Mouse (Mus musculus) CD4-positive, CD25-positive, alpha-beta regulatory T cell, adult 4 months (primary cell): ENCODE data around the gene Scgb1a1. TPM values are rescaled to one million over a fixed set of nuclear protein-coding genes. Genes with fewer than 3 reads are reported as not detected.
"Not testable (repeated sequence)": the region's sequence is repeated elsewhere in the genome, so short reads cannot be mapped to it uniquely, and the experiment has no call there.

Experiments used
- ATAC-seq: one replicate; pipeline ENCODE4 v1.8.0; 2017
- polyA plus RNA-seq, 2 experiments: library from polyadenylated mRNA; unstranded; fragments of 100-300 nt; shearing (Covaris generic); gene quantifications; one replicate each; pipeline ENCODE4 v1.2.1; 2017

The Scgb1a1 gene
- polyA plus RNA-seq, 2 experiments from 2014 or later, result not detected

- ATAC-seq, result peak; percentile 69
Measured at GRCm38 (mm10) chr19:9065621-9066561, 21.9 kb downstream of the Scgb1a1 start.

DNA sequence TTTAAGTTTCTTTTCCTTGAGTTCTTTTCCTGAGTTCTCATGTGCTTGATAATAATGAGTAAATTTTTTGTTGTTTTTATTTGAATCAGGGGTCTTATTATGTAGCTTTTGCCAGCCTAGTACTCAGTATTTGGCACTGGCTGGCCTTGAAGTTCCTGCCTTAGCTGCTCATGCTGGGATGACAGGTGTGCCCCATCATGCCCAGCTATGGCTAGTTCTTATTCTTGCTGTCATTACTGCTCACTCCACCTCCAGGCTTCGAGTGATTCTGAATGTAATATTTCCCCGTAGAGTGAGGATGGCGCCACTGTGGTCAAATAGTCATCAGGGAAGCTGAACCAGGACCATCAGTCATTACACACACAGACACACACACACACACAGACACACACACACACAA is 23.9 kb downstream of the Scgb1a1 start:
- ATAC-seq, result no peak

DNA sequence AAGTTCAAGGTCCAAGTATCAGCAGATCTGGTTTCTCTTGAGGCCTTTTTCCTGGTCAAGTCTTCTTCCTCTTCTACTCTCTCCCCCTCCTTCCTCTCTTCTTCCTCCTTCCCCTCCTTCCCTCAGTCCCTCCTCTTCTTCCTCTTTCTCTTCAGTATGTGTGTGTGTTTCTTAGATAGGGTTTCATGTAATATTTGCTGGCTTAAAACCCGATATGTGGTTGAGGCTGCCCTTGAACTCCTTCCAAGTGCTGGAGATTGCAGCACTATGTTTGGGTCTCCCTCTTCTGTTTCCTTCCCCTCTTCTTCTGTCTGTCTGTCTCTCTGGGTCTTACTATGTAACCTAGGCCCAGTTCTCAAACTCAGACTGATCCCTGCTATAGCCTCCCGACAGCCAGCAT is 24.9 kb downstream of the Scgb1a1 start:
- ATAC-seq, result no peak

DNA sequence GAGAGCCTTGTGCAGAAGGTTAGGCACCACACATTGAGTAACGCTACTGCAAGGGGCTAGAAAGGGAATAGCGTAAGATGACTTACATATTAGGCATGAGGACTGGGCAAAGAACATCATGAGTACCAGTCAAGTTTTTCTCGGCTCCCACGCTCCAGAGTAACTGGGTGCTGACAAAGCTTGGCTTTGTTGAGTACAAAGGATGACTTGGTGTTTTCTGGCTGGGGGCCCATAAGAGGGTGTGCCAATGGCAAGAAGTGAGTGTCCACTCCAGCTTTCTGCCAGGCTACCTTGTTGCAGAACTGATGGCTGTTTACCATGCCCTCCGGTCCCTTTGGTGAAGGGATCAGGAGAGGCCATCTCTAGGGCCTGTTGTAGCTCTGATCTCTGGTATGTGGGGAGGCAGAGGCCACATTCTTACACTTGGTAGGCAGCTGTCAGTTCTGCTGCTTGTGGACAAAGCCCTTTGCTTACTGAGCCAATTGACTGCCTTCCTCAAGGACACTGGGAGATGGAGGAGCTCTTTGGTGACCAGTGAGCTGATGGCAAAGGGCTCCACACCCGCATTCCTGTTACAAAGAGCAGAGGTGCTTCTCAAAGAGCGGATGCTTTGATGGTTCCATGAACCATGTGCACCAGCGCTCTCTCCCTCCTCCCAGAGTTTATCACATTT is 26.4 kb downstream of the Scgb1a1 start:
- ATAC-seq, result no peak

- no peak for ATAC-seq
Measured at GRCm38 (mm10) chr19:9060103-9060502, 27.7 kb downstream of the Scgb1a1 start.

DNA sequence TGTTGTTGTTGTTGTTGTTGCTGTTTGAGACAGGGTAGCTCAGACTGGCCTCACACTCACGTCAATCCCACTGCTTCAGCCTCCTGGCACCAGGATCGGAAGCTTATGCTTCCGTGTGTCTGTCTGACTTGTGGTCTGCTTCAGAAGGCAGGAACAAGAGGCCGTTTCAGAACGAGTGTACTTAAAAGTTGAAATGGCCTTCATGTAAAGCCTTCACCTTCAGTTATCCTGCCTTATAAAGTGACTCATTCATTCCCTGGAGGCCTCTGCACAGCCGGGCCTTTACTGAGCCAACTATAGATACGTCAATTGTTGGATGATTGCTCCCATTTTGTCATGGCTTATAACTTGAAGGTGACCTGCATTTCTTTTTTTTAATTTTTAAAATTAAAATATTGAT is 28.4 kb downstream of the Scgb1a1 start:
- ATAC-seq, result no peak

- no peak for ATAC-seq
Measured at GRCm38 (mm10) chr19:9058944-9059343, 28.8 kb downstream of the Scgb1a1 start.

- no peak for ATAC-seq
Measured at GRCm38 (mm10) chr19:9058331-9058884, 29.4 kb downstream of the Scgb1a1 start.

GRCm38 (mm10) chr19:9057679-9058078 is 30.1 kb downstream of the Scgb1a1 start:
- no peak for ATAC-seq

- peak; percentile 68 for ATAC-seq
Measured at GRCm38 (mm10) chr19:9055703-9056355, 31.9 kb downstream of the Scgb1a1 start.

DNA sequence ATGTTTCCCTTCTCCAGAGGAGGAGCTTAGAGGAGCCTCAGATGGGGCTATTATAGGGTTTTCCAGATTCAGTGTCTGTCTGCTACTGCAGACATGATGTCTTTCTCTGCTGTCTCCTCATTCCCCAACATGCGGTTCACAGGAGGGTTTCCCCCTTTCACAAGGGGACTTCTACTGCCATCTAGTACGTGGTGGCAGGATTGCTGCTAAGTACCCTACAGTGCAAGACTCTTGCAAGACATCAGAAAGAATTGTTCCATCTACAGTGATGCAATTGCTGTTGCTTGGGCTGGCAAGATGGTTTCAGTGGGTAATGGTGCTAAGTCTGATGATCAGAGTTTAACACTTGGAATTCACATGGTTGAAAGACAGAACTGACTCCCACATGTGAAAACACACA is 32.6 kb downstream of the Scgb1a1 start:
- ATAC-seq, result peak; percentile 80

GRCm38 (mm10) chr19:9052803-9053431 is 34.8 kb downstream of the Scgb1a1 start:
- ATAC-seq, result peak; percentile 66

- not testable (repeated sequence) for ATAC-seq
Measured at GRCm38 (mm10) chr19:9051985-9052384, 35.8 kb downstream of the Scgb1a1 start.

DNA sequence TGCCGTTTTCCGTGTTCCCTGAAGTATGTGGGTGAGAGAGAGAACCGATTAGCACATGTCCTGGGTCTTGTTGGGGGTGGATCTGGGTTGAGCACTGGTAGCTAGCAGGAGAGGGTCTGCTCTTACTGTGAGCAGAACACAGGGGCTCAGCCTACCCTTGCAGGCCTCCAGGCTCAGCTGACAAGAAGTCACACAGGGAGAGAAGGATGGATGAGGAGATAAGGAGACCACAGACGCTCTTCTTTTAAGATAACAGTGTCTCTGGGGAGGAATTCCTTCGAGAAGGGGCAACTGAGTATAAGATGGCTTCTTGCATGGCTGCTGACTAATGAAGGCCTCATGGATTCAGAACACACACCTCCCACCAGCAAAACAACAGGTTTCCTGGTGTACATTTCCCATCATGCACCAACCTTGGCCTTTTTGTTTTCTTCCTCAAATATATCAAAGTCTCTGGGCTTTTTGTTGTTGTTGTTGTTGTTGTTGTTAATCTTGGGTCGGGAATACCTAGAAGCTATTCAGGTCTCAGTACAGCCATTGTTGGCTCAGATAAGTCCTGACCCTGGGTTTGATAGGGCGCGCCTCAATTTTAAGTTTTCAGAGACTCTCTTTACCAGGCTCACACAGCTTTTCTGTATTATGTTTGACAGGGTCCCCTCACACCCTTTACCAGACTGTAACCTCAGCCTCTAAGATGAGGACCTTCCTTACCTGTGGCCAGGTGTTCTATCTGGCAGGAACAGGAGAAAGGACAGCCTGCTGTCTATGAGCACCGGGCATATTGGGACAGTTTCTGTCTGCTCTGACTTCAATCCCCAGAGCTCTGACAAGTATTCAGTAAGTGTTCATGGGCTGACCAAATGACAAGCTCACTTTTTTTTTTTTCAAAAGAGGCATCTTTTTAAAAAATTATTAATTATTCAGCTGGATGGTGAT is 37.2 kb downstream of the Scgb1a1 start:
- no peak for ATAC-seq

GRCm38 (mm10) chr19:9048981-9049687 is 38.6 kb downstream of the Scgb1a1 start:
- no peak for ATAC-seq

DNA sequence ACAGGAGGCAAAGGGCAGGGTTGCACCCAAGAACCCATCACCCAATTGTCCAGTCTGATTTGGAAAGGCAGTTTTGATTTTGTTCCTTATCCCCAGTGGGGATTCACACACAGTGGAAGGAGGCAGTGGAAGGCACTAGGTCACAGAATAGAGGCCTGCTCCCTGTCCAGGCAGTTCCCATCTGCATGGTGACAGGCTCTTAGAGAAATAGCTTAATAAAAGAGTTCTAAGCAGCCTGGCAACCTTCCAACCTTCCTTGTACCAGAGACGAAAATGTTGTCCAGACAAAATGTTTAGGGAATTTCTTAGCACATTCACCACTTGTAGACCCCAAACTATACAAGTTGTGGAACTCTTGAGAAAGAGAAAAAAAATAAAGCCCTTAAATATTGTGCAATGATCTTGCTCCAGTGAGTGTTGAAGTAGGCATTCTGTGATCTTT is 39.8 kb downstream of the Scgb1a1 start:
- no peak for ATAC-seq

DNA sequence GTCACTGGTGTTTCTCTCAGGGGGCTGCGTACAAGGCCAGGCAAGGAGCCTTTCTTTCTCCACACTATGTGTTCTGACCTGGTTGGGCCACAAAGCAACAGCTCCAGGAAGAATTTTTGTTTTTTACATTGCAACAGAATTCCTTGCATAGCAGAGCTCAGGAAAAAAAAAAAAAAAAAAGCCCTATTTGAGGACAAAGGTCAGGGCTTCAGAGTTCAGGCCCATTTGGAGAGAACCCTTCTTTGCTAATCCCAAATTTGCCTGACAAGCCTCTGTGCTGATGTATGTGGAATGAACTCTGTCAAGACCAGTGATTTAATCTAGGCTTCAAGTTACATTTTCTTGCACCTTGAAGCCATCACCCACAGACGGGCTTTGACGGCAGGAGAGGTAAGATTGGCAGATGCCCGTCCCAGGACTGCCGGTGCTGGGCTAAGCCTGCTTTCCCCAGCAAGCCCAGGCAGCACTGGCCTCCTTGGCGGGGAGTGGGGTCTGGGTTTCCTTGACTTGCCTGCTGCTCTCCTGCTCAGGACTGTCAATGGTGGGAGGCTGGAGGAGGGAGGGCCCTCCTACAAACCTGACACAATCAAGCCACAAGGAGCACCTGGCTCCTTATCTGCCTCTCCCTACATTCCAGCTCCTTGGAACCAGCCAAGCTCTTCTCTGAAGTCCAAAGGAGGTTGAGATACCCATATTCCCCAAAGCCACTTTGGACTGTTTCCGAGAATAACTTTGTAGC is 40.4 kb downstream of the Scgb1a1 start:
- no peak for ATAC-seq

GRCm38 (mm10) chr19:9044291-9044690 is 43.5 kb downstream of the Scgb1a1 start:
- peak; percentile 32 for ATAC-seq

- ATAC-seq, result no peak
Measured at GRCm38 (mm10) chr19:9043123-9043522, 44.6 kb downstream of the Scgb1a1 start.

DNA sequence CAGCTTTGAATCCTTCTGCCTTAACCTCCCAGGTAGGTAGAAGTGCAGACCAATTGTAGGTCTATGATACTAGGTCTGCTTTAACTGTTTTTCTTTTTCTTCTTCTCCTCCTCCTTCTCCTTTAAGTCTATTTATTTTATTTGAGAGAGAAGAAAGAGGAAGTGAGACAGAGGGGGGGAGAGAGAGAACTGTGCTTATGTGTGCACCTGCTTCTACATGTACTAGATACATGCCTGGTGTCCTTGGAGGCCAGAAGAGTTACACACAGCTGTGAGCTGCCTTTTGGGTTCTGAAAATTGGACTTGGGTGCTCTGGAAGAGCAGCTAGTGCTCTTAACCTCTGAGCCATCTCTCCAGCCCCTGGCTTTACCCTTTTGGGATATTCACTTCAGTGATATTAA is 46.7 kb downstream of the Scgb1a1 start:
- no peak for ATAC-seq
